Mouse (Mus musculus) liver, adult 2 months (tissue): Measurements from ENCODE around the gene Palld.

Experiments used
- CTCF ChIP-seq: fragments of 200-500 bp; IDR thresholded peaks from 2 replicates; pipeline ENCODE4 v1.5.1; 2011; ENCODE audit warnings: low read depth, low read length, control low read depth
- POLR2A ChIP-seq: fragments of 200-500 bp; IDR thresholded peaks from 2 replicates; pipeline ENCODE4 v1.6.1; 2011; ENCODE audit warnings: low read length, control low read depth; ENCODE audit not compliant: insufficient read depth; ENCODE audit errors: extremely low read depth

DNA sequence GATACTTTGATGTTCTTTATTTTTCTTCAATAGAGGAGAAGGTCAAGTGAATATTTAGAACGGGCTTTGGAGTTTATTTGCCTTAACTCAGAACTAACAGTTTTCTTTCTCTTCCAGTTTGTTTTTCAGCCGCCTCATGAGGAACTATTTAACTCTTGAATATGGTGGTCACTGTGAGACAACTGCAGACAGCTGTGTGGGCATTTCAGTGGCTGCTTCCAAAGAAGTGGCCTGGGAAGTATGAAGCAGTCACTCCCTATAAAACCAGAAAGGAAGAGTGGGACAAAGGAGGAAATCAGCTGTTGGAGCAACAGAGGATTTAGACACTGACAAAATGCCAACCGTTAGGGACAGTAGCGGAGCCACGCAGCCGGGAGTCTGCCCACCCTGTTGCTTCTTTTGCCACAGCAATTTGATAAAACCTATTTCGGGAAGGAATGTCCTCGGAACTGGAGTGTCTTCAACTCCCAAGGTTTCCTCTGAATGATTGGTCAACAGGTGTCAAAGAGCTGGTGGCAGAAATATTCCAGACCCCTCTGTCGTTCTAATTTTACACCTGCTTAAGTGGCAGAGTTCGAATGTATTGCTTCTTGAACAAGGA lies 19.1 kb upstream of the Palld start:
- TF ChIP-seq POLR2A (no peak), CTCF (no peak)
